Mouse (Mus musculus): ENCODE measurements around the gene Nat14.

DNA sequence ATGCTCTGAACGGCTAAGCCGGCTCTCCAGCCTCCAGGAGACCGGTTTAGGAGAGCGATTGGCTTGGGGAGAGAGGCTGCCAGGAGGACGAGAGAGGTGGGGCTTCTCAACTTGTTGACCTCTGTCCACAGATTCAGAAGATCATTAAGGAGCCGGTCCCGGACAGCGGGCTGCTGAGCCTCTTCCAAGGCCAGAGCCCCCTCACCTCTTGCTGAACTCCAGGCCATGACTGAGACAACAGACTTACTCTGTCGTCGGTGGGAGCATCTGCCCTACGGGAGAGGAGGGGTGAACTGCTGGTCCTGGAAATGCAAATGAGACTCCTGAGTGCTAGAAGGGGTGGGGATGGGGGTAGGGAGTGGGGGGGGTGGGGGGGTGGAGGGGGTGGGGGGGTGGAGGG is 26.6 kb upstream of the Nat14 start:
- no peak for TF ChIP-seq POLR2A (IDR thresholded peaks at IDR 0.05; ENCODE audit: borderline replicate concordance, low read depth, low read length)
- no peak for TF ChIP-seq CTCF (IDR thresholded peaks at IDR 0.05; ENCODE audit: low read depth, low read length)
